Mouse (Mus musculus) CH12.LX (cell line): ENCODE measurements at regions not wholly inside any gene's neighbourhood (a gene's known extent, or its start where the extent isn't known, plus 50 kb on each side); places are given as distances from the start of the nearest gene placed in this dataset.

Experiments used
- DNase-seq: peaks from one replicate; pipeline ENCODE4 v3.0.0-alpha.2; 2013; ENCODE audit errors: extremely low read depth
- H3K27ac ChIP-seq: 2 replicates; pipeline ENCODE4 v1.5.1; 2012; ENCODE audit warnings: low read depth, mild to moderate bottlenecking, control low read depth, moderate library complexity; ENCODE audit not compliant: insufficient read depth
- H3K27me3 ChIP-seq: replicated peaks from 2 replicates; pipeline ENCODE3; 2012; ENCODE audit warnings: inconsistent platforms
- H3K36me3 ChIP-seq, 2 experiments: replicated peaks in 1 of 2; 2 replicates each; pipeline versions ENCODE3 to v1.6.1; 2012; ENCODE audit warnings: inconsistent platforms in 1 of 2, low read length in 1 of 2, mild to moderate bottlenecking in 1 of 2, mixed read lengths in 1 of 2, moderate library complexity in 1 of 2; ENCODE audit not compliant: control insufficient read depth in 1 of 2, insufficient read depth in 1 of 2
- H3K4me1 ChIP-seq, 2 experiments: 2 replicates each; pipeline ENCODE4 v1.6.1; 2012; ENCODE audit warnings: inconsistent platforms in 1 of 2, moderate library complexity in 1 of 2; ENCODE audit not compliant: insufficient read depth in 2 of 2, control insufficient read depth in 1 of 2
- H3K4me2 ChIP-seq: 2 replicates; pipeline ENCODE4 v1.6.1; 2012; ENCODE audit warnings: low read depth, mild to moderate bottlenecking, control low read depth; ENCODE audit not compliant: poor library complexity, insufficient read depth, severe bottlenecking
- H3K4me3 ChIP-seq, 3 experiments: fragments of 150-350 bp in 1 of 3; sonication (generic) in 1 of 3; replicated peaks in 1 of 3; 2 replicates each; pipeline versions ENCODE3 to v1.5.1; 2011 to 2012; ENCODE audit warnings: low read depth in 2 of 3, low read length in 2 of 3, mild to moderate bottlenecking in 2 of 3, moderate library complexity in 2 of 3, control low read depth in 1 of 3, improper control_type of control experiment in 1 of 3, inconsistent platforms in 1 of 3, mixed read lengths in 1 of 3; ENCODE audit not compliant: poor library complexity in 1 of 3
- H3K79me2 ChIP-seq: replicated peaks from 2 replicates; pipeline ENCODE4 v1.6.1; 2012; ENCODE audit warnings: mild to moderate bottlenecking, moderate library complexity; ENCODE audit not compliant: control insufficient read depth, poor library complexity, insufficient read depth, severe bottlenecking; ENCODE audit errors: extremely low read depth
- H3K9ac ChIP-seq: 2 replicates; pipeline ENCODE4 v1.6.1; 2012; ENCODE audit warnings: low read depth, mild to moderate bottlenecking, control low read depth, moderate library complexity; ENCODE audit not compliant: insufficient read depth
- H3K9me3 ChIP-seq: replicated peaks from 2 replicates; pipeline ENCODE3; 2012; ENCODE audit warnings: low read length, inconsistent platforms, mixed read lengths
- BHLHE40 ChIP-seq: IDR thresholded peaks from 2 replicates; pipeline ENCODE4 v1.6.1; 2011; ENCODE audit warnings: mild to moderate bottlenecking, low read depth, low read length, improper control_type of control experiment
- E2F4 ChIP-seq: IDR thresholded peaks from 2 replicates; pipeline ENCODE4 v1.6.1; 2011; ENCODE audit warnings: low read depth, low read length, improper control_type of control experiment; ENCODE audit not compliant: insufficient replicate concordance
- EP300 ChIP-seq: IDR thresholded peaks from 2 replicates; pipeline ENCODE4 v1.6.1; 2011; ENCODE audit warnings: low read length, improper control_type of control experiment
- ETS1 ChIP-seq: conservative IDR thresholded peaks from 2 replicates; pipeline ENCODE4 v1.6.1; 2012; ENCODE audit warnings: low read depth, mild to moderate bottlenecking, inconsistent platforms, low read length, improper control_type of control experiment, moderate library complexity
- GABPA ChIP-seq: IDR thresholded peaks from 2 replicates; pipeline ENCODE4 v1.6.1; 2012; ENCODE audit warnings: low read depth, low read length, improper control_type of control experiment, inconsistent platforms; ENCODE audit not compliant: insufficient replicate concordance
- HCFC1 ChIP-seq: IDR thresholded peaks from 2 replicates; pipeline ENCODE4 v1.6.1; 2012; ENCODE audit warnings: low read depth, mild to moderate bottlenecking, inconsistent platforms, low read length, improper control_type of control experiment
- IRF4 ChIP-seq: IDR thresholded peaks from 2 replicates; pipeline ENCODE4 v1.6.1; 2014; ENCODE audit warnings: low read depth, mild to moderate bottlenecking, inconsistent platforms, low read length, improper control_type of control experiment
- KAT2A ChIP-seq: IDR thresholded peaks from 2 replicates; pipeline ENCODE4 v1.6.1; 2012; ENCODE audit warnings: low read length, improper control_type of control experiment, inconsistent platforms; ENCODE audit not compliant: insufficient replicate concordance
- MAX ChIP-seq: IDR thresholded peaks from 2 replicates; pipeline ENCODE4 v1.6.1; 2011; ENCODE audit warnings: low read length, improper control_type of control experiment
- MEF2A ChIP-seq: IDR thresholded peaks from 2 replicates; pipeline ENCODE4 v1.6.1; 2014; ENCODE audit warnings: low read depth, mild to moderate bottlenecking, inconsistent platforms, low read length, improper control_type of control experiment, borderline replicate concordance
- MXI1 ChIP-seq: IDR thresholded peaks from 2 replicates; pipeline ENCODE4 v1.6.1; 2011; ENCODE audit warnings: mild to moderate bottlenecking, low read depth, low read length, improper control_type of control experiment
- POLR2AphosphoS2 ChIP-seq: IDR thresholded peaks from 2 replicates; pipeline ENCODE4 v1.6.1; 2011; ENCODE audit warnings: low read depth, low read length, improper control_type of control experiment
- RCOR1 ChIP-seq: conservative IDR thresholded peaks from 2 replicates; pipeline ENCODE4 v1.6.1; 2012; ENCODE audit warnings: low read depth, mild to moderate bottlenecking, inconsistent platforms, low read length, improper control_type of control experiment
- SMC3 ChIP-seq: IDR thresholded peaks from 2 replicates; pipeline ENCODE4 v1.6.1; 2011; ENCODE audit warnings: low read depth, low read length, improper control_type of control experiment
- USF2 ChIP-seq: conservative IDR thresholded peaks from 2 replicates; pipeline ENCODE4 v1.6.1; 2011; ENCODE audit warnings: low read depth, low read length, improper control_type of control experiment
- ZKSCAN1 ChIP-seq: IDR thresholded peaks from 2 replicates; pipeline ENCODE4 v1.6.1; 2012; ENCODE audit warnings: low read depth, inconsistent platforms, low read length, improper control_type of control experiment, borderline replicate concordance
- dilution Hi-C: fragments of 300-500 bp; cut with MboI; formaldehyde crosslinking; loops from 2 replicates; pipeline ENCODE4 v1.14.3; 2020; ENCODE audit warnings: low sequenced_read_pairs; ENCODE audit not compliant: extremely low pct_unique_long_range_greater_than_20kb, extremely low pct_ligation_motif_present
- in situ Hi-C: fragments of 300-500 bp; cut with MboI; formaldehyde crosslinking; loops from 3 replicates; pipeline ENCODE4 v1.14.3; 2019; ENCODE audit warnings: low sequenced_read_pairs, low pct_ligation_motif_present, low pct_unique_long_range_greater_than_20kb, mixed read lengths

DNA sequence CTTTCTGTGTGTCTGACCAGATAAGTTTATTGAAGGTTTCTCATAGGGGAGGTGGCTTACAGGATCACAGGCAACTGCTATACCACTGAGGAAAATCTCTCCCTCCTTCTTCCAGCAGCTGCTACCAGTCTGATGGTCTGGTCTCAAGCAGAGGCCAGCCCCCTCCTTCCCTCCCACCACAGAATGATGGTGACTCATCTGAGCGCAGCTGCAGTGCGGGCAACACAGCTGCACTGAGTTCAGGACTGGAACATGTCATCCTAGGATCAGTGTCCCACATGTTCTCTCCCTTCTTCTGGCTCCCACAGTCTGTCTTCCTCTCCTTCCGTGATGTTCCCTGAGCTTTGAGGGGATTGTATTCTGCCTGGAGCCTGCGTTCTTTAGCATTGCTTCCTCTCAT lies 375.1 kb upstream of the Zmiz1 start:
- DNase-seq, result no peak
- H3K4me1 ChIP-seq, result 0 out of 4 replicates have a peak, but pooled peaks cover 2 to 4% of the 10 kb centered on the region in 2 experiments
- H3K9me3 ChIP-seq, result no peaks in the 10 kb centered on the region
- no peaks in the 10 kb centered on the region for H3K36me3 ChIP-seq
- dilution Hi-C loops (no loop called here), in situ Hi-C loops (no loop called here)
- no peak for TF ChIP-seq BHLHE40
- H3K4me3 ChIP-seq, result no peak overlapping the region
- H3K9ac ChIP-seq, result no peak overlapping the region
- no peaks in the 10 kb centered on the region for H3K79me2 ChIP-seq
- no peak overlapping the region for H3K4me2 ChIP-seq
- no peaks in the 10 kb centered on the region for H3K27me3 ChIP-seq
- H3K27ac ChIP-seq, result 0 out of 2 replicates have a peak overlapping the region, but pooled peaks have one; percentile 8

DNA sequence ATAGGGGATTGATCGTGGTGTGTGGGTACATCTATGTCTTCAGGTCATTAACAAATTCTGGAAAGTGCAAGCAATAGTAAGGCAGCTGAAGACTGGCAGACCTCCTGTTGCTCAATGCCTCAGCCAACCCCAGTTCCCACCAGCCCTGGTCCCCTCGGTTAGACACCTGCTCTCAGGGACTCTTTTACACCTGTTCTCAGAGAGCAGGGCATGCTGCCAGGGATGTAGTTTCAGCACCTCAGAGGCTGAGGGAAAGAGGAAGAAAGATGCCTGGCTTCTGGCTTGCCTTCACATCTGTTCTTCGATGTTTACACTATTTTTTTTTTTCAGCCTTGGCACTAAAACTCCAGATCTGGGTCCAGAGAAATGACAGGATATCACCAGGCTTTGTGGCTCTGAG lies 362.2 kb upstream of the Zmiz1 start:
- Histone ChIP-seq H3K36me3 (no peaks in the 10 kb centered on the region), H3K4me1 (peaks cover 0 to 4% of the 10 kb centered on the region in 2 experiments; a peak in 1 of 4 replicates), H3K27me3 (peaks cover 2% of the 10 kb centered on the region), H3K4me2 (no peak overlapping the region), H3K79me2 (no peaks in the 10 kb centered on the region), H3K9me3 (peaks cover 13% of the 10 kb centered on the region), H3K4me3 (no peak overlapping the region), H3K9ac (no peak overlapping the region), H3K27ac (no peak overlapping the region)
- in situ Hi-C loops, result no loop called here
- DNase-seq, result no peak
- dilution Hi-C loops, result no loop called here
- TF ChIP-seq USF2, result no peak
- no peak for TF ChIP-seq MEF2A
- no peak for TF ChIP-seq RCOR1
- TF ChIP-seq SMC3, result no peak
- no peak for TF ChIP-seq E2F4
- TF ChIP-seq POLR2AphosphoS2, result no peak
- no peak for TF ChIP-seq HCFC1
- no peak for TF ChIP-seq ZKSCAN1
- no peak for TF ChIP-seq MXI1
- no peak for TF ChIP-seq GABPA
- no peak for TF ChIP-seq BHLHE40
- no peak for TF ChIP-seq MAX
- TF ChIP-seq ETS1, result no peak
- no peak for TF ChIP-seq IRF4
- no peak for TF ChIP-seq KAT2A
- TF ChIP-seq EP300, result no peak
